Mouse (Mus musculus) large intestine, adult 2 months (tissue): Measurements from ENCODE around the gene Olfr424. TPM values are rescaled to one million over a fixed set of nuclear protein-coding genes. Genes with fewer than 3 reads are reported as not detected.

Source experiments
- polyA plus RNA-seq: library from polyadenylated mRNA; depleted of rRNA; stranded (reverse); fragments of >200 nt; gene quantifications from 2 replicates; pipeline ENCODE4 v1.2.3, GENCODE M21; 2012; rRNA removed

Olfr424 gene
- polyA plus RNA-seq, 1 experiment: not detected

Other genes with a start within 250 kb of the Olfr424 start
- gene Ifi211, start 218.5 kb upstream of the Olfr424 start, polyA plus RNA-seq: 0.31 and 0.45 TPM in 2 replicates
- gene Mndal, start 189.0 kb upstream of the Olfr424 start, polyA plus RNA-seq: 1.6 and 1.7 TPM in 2 replicates
- 2.6 and 3.7 TPM in 2 replicates for gene Ifi203, start 188.8 kb upstream of the Olfr424 start, polyA plus RNA-seq
- 0.14 and 0.17 TPM in 2 replicates for gene Ifi202b, start 148.8 kb upstream of the Olfr424 start, polyA plus RNA-seq
- 0.47 and 0.67 TPM in 2 replicates for gene Ifi205, start 99.7 kb upstream of the Olfr424 start, polyA plus RNA-seq
- gene Olfr433, start 90.8 kb upstream of the Olfr424 start, polyA plus RNA-seq: 0.10 and 0.11 TPM in 2 replicates
- gene Olfr432, start 82.3 kb upstream of the Olfr424 start, polyA plus RNA-seq: not detected in 2 replicates
- not detected in 2 replicates for gene Olfr430, start 64.9 kb upstream of the Olfr424 start, polyA plus RNA-seq
- gene Olfr429, start 47.2 kb upstream of the Olfr424 start, polyA plus RNA-seq: not detected in 2 replicates
- not detected in 2 replicates for gene Olfr427, start 34.6 kb upstream of the Olfr424 start, polyA plus RNA-seq
- gene Olfr231, start 10.4 kb upstream of the Olfr424 start, polyA plus RNA-seq: not detected in 2 replicates
- not detected in 2 replicates for gene Olfr420, start 24.1 kb downstream of the Olfr424 start, polyA plus RNA-seq
- gene Spta1, start 41.3 kb downstream of the Olfr424 start, polyA plus RNA-seq: not detected in 2 replicates
- 0.07 TPM in 1 of 2 replicates, not detected in the other for gene Olfr419, start 120.5 kb downstream of the Olfr424 start, polyA plus RNA-seq
- gene Mptx1, start 199.0 kb downstream of the Olfr424 start, polyA plus RNA-seq: 12.2 and 16.5 TPM in 2 replicates
- not detected in 2 replicates for gene Olfr417, start 233.6 kb downstream of the Olfr424 start, polyA plus RNA-seq